Mouse (Mus musculus) G1E (cell line): ENCODE measurements around the gene Mtus2.

ENCODE experiments used
- CTCF ChIP-seq: IDR thresholded peaks from 2 replicates; pipeline ENCODE4 v1.5.1; 2012; ENCODE audit warnings: low read depth, low read length, inconsistent platforms, mixed read lengths
- GATA1 ChIP-seq: IDR thresholded peaks from 2 replicates; pipeline ENCODE4 v1.6.1; 2012; ENCODE audit warnings: borderline replicate concordance, low read length, inconsistent platforms, mixed read lengths
- GATA2 ChIP-seq: IDR thresholded peaks from 2 replicates; pipeline ENCODE4 v1.6.1; 2012; ENCODE audit warnings: low read depth, low read length, inconsistent platforms, borderline replicate concordance
- POLR2AphosphoS5 ChIP-seq: IDR thresholded peaks from 2 replicates; pipeline ENCODE4 v1.6.1; 2012; ENCODE audit warnings: low read depth, low read length, inconsistent platforms; ENCODE audit not compliant: insufficient replicate concordance
- TAL1 ChIP-seq: conservative IDR thresholded peaks from 2 replicates; pipeline ENCODE4 v1.6.1; 2012; ENCODE audit warnings: low read depth, low read length, inconsistent platforms, mixed read lengths

DNA sequence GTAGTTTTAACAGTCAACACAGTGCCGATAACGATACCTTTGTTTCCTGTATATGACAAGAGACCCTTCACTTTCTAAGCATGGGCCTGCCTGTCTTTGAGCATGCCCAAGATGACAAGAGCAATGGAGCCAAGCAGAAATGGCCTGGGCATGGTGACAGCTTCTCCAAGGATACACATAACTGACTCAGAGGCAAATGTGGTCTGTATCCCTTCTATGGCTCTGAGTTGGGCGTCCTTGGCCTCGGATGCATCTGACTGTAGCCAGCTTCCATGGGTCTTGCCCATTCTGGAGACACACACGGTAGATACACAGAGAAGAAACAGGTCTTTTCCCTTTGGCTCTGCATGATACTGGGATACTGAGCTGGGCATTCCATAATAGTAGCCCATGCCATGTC lies 357.8 kb downstream of the Mtus2 start:
- no peak for TF ChIP-seq CTCF
- TF ChIP-seq POLR2AphosphoS5, result no peak
- TF ChIP-seq GATA1, result no peak
- no peak for TF ChIP-seq TAL1
- TF ChIP-seq GATA2, result no peak
